Mouse (Mus musculus) B cell, adult 62 days (primary cell): ENCODE results near the gene Car2. TPM values are rescaled to one million over a fixed set of nuclear protein-coding genes. Genes with fewer than 3 reads are reported as not detected.

ENCODE experiments used
- total RNA-seq: library from RNA; stranded (reverse); gene quantifications from 4 replicates; pipeline ENCODE4 v1.2.4, GENCODE M21; 2023

Car2 gene
- total RNA-seq: 7.3 to 10.1 TPM (median 8.3 TPM) in 4 replicates

DNA sequence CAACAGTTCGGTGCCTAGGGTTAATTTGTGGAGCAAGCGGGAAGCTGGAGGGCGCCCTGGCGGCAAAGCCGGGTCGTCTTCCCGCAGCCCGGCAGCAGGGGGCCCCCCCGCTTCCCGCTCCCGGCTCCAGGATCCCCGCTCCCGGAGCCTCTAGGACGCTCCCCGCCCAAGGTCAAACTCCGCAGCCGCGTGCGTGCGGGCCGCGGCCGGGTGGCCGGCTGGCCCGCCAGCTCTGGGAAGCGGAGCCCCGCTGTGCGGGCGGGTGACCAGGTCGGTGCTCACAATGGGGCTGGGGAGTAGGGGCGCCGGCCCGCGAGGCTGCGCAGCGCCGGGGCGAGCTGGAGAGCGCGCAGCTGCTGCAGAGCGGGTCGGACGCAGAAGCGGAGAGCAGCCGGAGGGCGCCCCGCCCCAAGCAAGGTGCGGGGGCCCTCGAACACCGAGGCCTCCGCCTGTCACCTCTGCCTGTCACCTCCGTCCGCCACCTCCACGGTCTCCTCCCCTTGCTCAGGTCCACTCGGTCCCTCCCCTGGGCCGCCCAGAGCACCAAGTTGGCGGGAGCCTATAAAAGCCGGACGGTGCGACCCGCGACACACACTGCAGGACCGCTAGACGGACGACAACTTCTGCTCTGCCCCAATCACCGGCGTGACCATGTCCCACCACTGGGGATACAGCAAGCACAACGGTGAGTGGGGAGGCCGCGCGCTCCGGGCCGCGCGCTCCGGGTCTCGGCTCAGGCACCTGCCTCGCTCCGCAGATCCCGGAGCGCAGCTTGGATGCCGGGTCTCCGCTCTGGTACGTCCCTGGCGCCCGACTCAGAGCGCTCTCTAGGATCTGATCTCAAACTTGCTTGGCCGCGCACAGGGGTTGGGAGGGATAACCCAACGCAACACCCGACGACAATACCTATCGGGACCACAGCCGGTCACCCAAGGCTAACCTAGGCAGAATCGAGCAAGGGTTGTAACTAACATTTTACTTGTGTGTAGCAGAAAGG, at the start of gene Car2:
Car2 (plus strand) TSS at position 172 of the 997 bp plus-strand sequence.

GRCm38 (mm10) chr3:14863022-14863711, 22.9 kb upstream of the Car2 start, which contains the start of gene Car3:
Car3 (plus strand) TSS chr3:14863512.

Other genes with a start within 250 kb of the Car2 start
- 1.8 to 3.2 TPM (median 2.6 TPM) in 4 replicates for gene Car13, start 244.5 kb upstream of the Car2 start, total RNA-seq
- gene Car1, start 77.9 kb upstream of the Car2 start, total RNA-seq: not detected in 4 replicates
- gene Car3, start 22.8 kb upstream of the Car2 start, total RNA-seq: not detected in 4 replicates